Mouse (Mus musculus) ES-E14 (cell line): ENCODE results near the gene Mcam.

Experiments used
- MAFK ChIP-seq: IDR thresholded peaks from 2 replicates; pipeline ENCODE4 v1.6.1; 2014; ENCODE audit warnings: mild to moderate bottlenecking, low read depth, low read length, inconsistent platforms; ENCODE audit not compliant: insufficient read depth
- ZC3H11A ChIP-seq: IDR thresholded peaks from 2 replicates; pipeline ENCODE4 v1.6.1; 2012; ENCODE audit warnings: low read depth, mild to moderate bottlenecking, inconsistent platforms, low read length, borderline replicate concordance

- TF ChIP-seq MAFK (no peak), ZC3H11A (no peak)
Observed at GRCm38 (mm10) chr9:44107110-44107509, 27.2 kb upstream of the Mcam start, which contains the start of gene C1qtnf5.
